Mouse (Mus musculus): Measurements from ENCODE around the gene Wdr20.

DNA sequence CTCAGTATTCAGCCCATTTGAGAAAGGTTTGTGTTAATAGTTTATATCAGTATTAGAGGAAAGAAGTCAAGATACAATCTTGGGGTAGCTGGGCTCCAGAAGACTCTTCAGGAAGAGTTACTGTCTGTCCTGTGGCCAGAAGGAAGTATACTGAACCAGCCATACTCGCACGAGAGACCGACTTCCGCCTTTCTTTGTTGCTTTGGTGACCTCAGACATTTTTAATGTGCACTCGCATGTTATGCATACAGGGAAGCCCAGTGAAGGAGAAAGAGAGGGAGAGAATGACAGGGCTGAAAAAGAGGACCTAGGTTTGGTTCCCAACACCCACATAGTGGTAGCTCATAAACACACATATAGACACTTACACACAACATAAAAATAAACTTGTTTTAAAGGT, 26.8 kb downstream of the Wdr20 start:
- TF ChIP-seq EP300 (IDR thresholded peaks at IDR 0.05; ENCODE audit: low read length), result no peak
- no peak for TF ChIP-seq CTCF (conservative IDR thresholded peaks at IDR 0.05 in 1 of 2, IDR thresholded peaks at IDR 0.05 in 1 of 2; ENCODE audit: low read depth in 2 of 2, low read length in 2 of 2)
- TF ChIP-seq KAT2A (IDR thresholded peaks at IDR 0.05; ENCODE audit: insufficient replicate concordance, low read length), result no peak
- TF ChIP-seq MAX (IDR thresholded peaks at IDR 0.05; ENCODE audit: low read length), result no peak
- TF ChIP-seq USF2 (conservative IDR thresholded peaks at IDR 0.05; ENCODE audit: low read depth, low read length), result no peak
- TF ChIP-seq POLR2A (IDR thresholded peaks at IDR 0.05; ENCODE audit: low read depth, low read length), result no peak
- no peak for TF ChIP-seq MAZ (IDR thresholded peaks at IDR 0.05; ENCODE audit: low read depth, low read length)
- no peak for TF ChIP-seq MEF2A (IDR thresholded peaks at IDR 0.05; ENCODE audit: borderline replicate concordance, low read depth, low read length)
- TF ChIP-seq USF1 (IDR thresholded peaks at IDR 0.05; ENCODE audit: low read depth, low read length), result no peak
- TF ChIP-seq POLR2AphosphoS2 (IDR thresholded peaks at IDR 0.05; ENCODE audit: low read depth, low read length), result no peak
- TF ChIP-seq TCF12 (IDR thresholded peaks at IDR 0.05; ENCODE audit: low read depth, low read length), result no peak
- TF ChIP-seq TBP (conservative IDR thresholded peaks at IDR 0.05; ENCODE audit: low read depth, low read length), result no peak
- TF ChIP-seq ZKSCAN1 (IDR thresholded peaks at IDR 0.05; ENCODE audit: borderline replicate concordance, low read depth, low read length), result no peak

Measured in CH12.LX (cell line).